Mouse (Mus musculus): ENCODE results near the gene Ap1s2.

Ap1s2 gene

GRCm38 (mm10) chrX:163958467-163958875, 49.7 kb downstream of the Ap1s2 start, which contains the start of gene Zrsr2:
TSS of gene Zrsr2 (minus strand) at chrX:163958661.
- DNase-seq (ENCODE audit: low read depth, low spot score): peak; percentile 83

- no peak for DNase-seq (ENCODE audit: low read depth, low spot score)
These were observed 72.3 kb downstream of the Ap1s2 start for GRCm38 (mm10) chrX:163981092-163981491.

- no peak for DNase-seq (ENCODE audit: low read depth, low spot score)
These were observed 72.7 kb downstream of the Ap1s2 start for GRCm38 (mm10) chrX:163981500-163981899.

GRCm38 (mm10) chrX:163982129-163982528, 73.3 kb downstream of the Ap1s2 start:
- no peak for DNase-seq (ENCODE audit: low read depth, low spot score)

All from embryo, embryonic 11.5 days (tissue).